Mouse (Mus musculus) monocyte, adult 5-6 weeks (primary cell): ENCODE measurements at regions not wholly inside any gene's neighbourhood (a gene's known extent, or its start where the extent isn't known, plus 50 kb on each side); places are given as distances from the start of the nearest gene placed in this dataset.
"Not testable (repeated sequence)": the region's sequence is repeated elsewhere in the genome, so short reads cannot be mapped to it uniquely, and the experiment has no call there.

Experiments used
- ATAC-seq: fragments of 153-309, 156-312 bp; replicated peaks from 2 replicates; pipeline ENCODE4 v1.8.0; 2017; ENCODE audit warnings: mild to moderate bottlenecking; ENCODE audit not compliant: low TSS enrichment, insufficient number of reproducible peaks, severe bottlenecking, poor library complexity, low FRiP score

DNA sequence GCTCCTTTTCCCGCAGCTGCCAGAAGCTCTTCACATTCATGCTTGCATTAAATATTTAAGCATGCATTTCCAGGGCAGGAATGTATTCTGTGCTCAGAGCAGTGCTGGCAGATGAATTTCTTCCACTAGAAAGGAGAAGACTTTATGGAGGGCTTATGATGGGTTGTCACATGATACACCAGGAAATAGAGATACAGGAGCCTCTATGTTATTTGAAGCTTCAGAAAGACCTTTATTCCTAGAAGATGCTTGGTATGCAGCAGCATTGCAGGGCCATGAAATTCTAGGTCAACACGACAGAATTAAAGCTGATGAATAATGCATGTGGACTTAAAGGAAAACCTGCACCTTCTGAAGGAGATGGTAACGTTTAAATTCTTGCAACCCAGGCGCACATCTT is 212.1 kb downstream of the Adgrg6 start:
- no peak for ATAC-seq

DNA sequence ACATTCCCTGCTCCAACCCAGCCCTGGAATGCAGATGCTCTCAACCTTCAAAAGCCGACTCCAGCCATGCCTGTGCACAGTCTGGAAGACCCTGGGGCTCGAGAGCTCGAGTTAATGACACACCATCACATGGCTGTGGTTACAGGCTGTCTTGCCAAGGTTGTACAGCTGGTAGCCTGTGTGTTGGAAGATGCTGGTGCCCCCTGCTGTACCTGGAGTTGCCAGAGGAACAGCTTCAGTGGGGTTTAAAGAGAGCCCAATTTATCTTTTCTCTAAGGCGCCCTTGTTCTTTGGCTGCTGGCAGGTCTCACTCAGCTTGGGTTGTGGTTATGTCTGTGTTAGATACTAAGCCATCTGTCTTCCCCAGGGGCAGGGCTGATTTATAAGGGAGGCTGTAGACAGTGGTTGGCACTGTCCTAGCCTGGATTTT is 212.8 kb downstream of the Adgrg6 start:
- ATAC-seq, result no peak

DNA sequence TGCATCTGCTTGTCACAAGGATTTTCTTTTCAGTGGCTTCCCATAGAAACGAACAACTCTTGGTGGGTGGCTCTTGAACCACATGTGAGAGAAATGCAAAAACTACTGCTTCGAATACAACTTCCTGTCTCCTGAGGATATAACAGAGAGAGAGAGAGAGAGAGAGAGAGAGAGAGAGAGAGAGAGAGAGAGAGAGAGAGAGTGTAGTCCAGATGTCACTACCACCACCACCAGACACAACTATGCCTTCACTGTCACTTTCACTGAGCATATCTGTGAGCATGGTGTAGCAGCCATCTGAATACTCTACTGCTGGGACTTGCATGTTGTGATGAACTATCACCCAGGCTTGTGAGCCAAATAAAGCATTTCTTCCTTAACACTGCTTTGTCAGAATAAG is 216.6 kb downstream of the Adgrg6 start:
- ATAC-seq, result no peak

DNA sequence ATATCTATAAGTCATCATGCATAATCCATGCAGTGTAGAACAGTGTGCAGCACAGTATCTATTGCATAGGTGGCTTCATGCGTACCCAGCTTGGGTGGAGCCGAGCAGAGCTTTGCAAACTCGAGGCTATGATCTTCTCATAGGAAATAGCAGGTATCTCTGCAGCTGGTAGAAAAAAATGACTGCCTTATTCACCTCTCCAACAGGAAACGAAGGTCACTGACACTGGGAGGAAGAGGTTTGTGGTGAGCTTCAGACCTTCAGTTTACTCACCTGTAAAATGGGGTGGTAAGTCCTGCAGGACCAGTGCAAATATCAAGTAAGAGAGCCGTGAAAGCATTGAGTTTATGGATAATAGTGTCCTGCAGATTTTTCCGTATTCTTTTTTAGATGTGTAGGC is 219.2 kb downstream of the Adgrg6 start:
- no peak for ATAC-seq

DNA sequence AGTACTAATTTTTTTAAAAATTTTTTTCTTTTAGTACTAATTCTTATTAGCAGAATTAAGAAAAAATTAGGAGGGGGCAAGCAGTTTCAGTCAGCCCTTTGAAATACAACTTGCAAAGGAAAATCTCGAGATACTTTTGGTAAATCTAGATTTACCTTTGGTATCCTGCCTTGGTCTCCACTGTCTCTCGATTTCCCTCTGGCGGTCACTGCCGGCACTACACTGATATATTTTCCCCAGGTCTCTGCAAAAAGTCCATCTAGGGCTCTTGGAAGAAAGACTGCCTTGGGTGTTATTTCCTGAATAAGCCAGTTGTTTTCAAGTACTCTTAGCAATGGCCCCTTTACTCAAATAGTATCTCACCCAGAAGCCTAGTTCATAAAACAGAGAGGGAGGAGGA is 224.0 kb downstream of the Adgrg6 start:
- peak; percentile 60 for ATAC-seq

DNA sequence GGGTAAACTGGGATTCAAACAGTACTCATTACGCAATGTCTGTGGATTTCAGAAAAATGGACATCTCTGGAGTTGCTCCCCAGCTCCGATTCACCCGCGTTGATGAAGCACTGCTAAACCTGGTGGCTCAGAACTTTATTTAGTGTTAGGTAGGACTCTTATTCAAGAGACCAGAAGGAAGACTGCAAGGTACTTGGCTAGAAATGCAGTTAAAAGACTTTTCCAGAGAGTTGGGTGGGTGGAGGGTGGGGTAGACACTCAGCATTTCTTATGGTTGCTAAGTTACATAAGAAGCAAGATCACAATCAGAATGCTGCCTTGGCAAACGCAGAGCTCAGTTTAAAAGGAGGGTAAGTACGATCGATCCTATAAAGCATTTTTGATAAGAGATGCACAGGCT is 230.2 kb downstream of the Adgrg6 start:
- no peak for ATAC-seq

DNA sequence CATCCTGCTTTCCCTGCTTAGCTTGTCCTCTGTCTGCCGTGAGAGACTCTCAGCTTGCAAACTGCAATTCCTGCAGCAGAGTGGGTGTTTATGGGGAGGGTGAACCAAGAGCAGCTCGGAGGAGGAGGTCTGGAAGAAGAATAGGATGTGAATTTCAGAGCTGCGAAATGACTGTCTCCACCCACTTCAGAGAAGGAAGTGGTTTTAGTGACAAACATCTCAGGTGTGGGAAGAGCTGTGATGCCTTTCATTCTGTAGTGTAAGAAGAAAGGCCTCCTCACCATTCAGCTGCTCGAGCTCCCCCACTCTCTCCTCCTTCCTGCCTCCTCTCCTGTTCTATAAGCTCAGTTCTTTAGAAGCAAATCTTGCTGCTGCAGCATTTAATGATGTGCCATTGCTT is 230.9 kb downstream of the Adgrg6 start:
- ATAC-seq, result no peak

DNA sequence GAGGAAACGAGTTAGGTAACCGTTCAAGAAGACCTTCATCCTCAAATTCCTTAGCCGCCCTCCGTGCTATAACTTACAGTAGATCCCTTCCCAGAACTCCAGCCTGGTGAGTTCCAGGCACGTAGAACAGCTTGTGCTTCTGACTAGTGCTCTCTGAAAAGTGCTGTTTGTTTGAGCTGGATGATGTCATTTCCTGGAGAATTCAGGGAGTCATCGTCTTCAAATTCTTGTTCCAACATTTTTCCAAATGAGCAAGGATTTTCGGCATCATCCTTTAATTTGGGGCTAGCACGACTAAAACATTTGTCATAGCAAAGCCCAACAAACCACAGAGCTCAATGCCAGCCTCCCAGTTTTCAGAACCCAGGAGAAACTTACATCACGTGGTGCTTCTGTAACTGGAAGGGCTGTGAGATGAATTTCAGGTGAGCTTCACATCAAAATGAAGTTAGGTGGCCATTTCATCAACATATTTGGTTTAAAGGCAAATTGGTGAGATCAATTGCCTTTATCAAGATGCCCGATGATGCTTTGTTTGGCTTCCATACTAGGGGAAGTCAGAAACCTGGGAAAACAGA is 231.4 kb downstream of the Adgrg6 start:
- ATAC-seq, result no peak

DNA sequence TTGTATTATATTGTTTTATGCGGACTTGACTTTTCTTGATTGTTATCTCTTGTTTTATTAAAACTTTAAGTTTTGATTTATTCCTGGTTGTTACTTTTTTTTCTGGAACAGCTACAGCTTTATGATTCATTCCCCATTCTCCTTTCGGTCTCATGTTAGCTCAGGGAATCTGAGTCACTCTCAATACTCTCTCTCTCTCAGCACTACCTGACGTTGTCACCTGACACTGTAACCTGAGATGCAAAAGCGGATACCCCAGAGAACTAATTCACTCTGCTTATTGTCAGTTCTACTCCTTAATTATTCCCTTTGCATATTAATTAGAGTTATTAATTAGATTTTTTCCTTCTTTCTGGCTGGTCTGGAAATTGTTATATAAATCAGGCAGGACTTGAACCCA is 232.5 kb downstream of the Adgrg6 start:
- no peak for ATAC-seq

DNA sequence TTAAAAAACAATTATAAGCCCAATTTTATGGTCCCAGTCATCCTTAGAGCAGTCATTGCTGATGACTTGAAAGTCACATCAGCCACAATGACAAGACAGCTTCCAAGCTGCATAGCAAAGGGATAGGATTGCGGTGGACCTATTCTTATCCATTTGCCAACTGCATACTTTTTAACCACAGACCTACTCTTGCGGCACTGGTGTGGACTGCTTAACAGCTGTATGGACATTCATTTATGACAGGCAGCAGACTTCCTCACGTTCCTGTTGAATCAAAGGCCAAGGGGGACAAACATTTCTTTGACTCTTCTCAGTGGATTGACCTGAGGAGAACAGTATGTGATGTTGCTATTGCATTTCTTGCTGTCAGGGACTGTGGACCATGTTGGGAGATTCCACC is 233.5 kb downstream of the Adgrg6 start:
- no peak for ATAC-seq

DNA sequence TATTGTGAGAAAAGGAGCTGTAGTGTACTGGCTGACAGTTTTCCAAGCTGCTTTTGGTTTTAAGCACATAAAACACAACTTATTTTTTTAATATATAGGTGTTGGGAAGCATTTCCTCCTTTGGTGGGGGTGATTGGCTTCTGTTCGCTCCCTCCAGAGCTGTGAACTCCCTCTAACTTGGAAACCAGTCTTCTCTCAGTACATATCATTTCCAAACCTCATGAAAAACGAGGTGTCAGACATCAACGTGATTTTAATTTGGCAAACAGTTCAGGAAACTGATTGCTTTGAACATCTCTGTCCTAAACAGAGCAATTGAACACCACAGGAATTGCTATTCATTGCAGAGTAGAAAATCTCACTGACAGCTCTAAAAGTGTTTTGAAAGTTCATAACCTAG is 238.6 kb downstream of the Adgrg6 start:
- ATAC-seq, result no peak

DNA sequence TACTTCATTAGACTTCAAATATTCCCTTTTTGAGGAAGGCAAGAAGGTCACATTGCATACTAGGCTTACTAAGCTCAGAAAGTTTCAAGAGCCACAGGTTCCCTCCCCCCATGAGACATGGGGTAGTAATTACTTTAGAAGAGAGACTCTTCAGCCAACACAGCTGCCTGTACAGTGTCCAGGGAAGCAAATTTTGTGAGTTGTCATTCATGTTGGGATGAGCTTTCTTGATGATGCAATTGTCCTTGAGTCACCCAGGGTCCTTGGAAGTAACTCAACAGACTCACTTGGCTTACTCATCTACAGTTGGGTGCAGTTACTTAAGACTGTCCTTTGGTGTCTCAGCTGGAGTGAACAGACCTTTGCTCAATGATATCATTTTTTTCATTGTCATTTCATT is 242.0 kb downstream of the Adgrg6 start:
- ATAC-seq, result no peak

DNA sequence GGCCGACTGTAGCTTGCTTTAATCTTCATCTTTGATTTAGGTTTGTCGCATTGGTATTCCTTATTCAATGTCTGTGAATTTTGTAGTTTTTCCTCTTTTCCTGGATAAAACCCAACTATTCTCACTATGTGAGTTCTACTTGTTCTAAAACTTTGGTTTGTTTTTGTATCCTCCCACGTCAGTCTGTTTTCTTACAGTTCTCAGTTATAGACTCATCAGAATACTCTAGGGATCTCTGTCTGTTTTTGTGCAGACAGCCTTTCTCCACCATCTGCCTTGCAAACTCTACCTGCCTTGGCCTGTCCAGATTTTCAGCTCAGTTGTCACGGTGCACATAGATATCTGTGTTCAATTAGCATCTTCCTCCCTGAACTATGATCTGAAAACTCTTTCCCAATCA is 249.3 kb downstream of the Adgrg6 start:
- ATAC-seq, result no peak

DNA sequence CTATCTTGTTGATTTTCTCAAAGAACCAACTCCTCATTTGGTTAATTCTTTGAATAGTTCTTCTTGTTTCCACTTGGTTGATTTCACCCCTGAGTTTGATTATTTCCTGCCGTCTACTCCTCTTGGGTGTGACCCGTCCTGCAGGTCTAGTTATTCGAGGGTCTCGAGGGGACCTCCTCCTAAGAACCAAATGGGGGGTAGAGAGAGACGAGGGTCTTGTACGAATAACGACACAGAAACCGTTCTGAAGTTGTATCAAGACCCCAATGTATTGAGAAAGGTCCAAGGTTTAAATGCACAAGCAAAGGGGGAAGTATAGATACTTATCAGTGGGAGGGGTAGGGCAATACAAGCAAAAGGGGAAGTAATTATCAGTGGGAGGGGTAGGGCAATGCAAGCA is 252.8 kb downstream of the Adgrg6 start:
- ATAC-seq, result not testable (repeated sequence)

DNA sequence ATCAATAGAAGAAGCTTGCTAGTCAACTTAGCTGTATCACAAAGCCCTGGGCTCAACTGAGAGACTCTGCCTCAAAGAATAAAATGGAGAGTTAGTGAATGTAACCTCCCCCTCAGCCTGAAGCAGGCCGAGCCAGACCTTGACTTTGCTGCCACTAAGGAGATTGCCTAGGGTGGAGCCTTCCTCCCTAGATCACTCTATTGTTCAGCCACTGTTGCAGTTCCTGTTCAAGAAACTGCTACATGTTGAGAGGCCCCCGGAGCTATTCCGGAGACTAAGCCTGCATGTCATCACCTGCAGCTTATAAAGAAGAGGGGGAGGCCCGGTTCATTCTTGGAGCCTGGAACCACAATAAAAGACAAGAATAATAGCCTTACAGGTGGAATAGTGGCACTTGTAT is 257.9 kb downstream of the Adgrg6 start:
- ATAC-seq, result no peak

DNA sequence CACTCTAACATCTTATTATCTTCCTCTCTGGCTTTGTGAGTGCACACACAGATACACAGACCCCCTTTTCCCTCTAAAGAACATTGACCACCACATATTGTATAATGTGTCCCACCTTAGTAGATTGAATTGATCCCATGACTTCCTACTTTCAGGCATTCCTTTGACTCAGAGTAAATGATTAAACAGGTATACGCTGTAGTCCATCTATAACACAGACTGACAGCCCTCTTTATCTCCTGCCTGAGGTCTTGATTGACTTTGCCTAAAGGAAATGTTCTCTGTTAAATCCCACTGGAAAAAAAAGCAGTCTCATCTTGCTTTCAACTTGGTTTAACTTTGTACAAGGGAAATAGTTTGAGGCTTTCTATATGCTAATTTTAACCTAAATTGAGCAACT is 268.8 kb downstream of the Adgrg6 start:
- ATAC-seq, result no peak

DNA sequence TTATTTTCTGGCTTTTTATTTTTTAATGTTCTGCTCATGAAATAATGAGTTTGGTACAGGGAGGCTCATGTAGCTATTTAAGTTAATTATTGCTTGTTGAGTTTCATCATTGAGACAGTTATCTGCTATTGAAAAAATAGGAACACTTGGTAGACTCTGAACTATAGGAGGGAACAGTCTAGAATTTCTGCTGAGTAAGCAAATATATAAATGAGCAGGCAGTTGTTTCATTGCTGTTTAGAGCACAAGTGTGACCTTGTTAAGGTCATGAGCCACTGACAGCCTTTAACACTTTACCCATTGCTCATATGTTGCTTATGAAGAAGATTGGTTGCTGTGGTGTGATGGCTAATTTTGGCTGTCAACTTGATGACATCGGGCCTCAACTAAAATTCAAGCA is 270.0 kb downstream of the Adgrg6 start:
- ATAC-seq, result no peak

DNA sequence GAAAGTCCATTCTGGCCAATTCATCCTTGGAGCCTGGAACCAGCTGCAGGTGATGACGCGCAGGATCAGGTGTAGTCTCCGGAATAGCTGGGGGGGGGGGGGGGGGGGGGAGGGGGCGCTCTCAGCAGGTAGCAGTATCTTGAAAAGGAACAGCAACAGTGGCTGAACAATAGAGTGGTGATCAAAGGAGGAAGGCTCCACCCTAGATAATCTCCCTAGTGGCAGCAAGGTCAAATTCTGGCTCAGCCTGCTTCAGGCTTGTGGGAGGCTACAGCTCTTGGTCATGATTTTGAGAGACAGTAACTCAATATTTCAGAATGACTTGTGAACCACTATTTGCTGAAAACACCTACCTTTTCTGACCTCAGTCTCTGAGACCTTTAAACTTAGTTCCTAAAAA is 275.5 kb downstream of the Adgrg6 start:
- no peak for ATAC-seq

DNA sequence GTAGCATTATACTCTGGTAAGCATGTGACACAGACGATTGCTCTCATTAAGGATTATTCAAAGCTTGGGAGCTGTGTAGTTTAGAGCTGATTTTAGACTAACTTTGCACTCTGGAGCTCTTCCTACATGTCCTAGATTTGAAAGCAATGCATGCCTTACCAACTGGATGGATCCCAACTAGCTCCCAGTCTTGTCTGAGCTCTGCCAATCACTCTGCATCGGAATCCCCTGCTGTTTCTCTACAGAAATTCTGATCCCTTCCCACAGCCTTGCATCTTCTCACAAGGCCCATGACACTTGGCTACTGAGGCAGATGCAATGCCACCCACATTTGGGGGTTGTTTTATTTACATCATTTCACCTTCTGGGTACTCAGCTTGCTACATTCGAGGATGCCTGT is 277.8 kb downstream of the Adgrg6 start:
- no peak for ATAC-seq

DNA sequence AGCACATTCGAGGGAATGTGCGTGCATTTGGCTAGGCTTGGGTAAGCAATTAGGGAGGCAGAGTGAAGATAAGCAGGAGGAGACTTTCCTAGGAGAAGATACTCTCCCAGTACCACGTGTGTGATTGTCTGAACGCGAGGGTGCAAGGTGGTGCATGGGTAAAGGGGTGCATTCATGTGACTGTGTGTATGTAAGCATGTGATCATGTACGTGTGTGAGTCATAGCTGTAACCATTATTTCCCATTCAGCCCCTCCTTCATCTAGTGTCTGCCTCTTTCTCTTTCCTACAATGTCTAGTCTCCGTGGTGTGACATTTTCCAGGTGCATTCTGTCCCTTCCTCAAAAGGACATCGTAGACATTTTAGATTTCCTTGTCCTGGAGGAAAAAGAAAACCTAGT is 273.8 kb downstream of the Hivep2 start:
- ATAC-seq, result no peak

DNA sequence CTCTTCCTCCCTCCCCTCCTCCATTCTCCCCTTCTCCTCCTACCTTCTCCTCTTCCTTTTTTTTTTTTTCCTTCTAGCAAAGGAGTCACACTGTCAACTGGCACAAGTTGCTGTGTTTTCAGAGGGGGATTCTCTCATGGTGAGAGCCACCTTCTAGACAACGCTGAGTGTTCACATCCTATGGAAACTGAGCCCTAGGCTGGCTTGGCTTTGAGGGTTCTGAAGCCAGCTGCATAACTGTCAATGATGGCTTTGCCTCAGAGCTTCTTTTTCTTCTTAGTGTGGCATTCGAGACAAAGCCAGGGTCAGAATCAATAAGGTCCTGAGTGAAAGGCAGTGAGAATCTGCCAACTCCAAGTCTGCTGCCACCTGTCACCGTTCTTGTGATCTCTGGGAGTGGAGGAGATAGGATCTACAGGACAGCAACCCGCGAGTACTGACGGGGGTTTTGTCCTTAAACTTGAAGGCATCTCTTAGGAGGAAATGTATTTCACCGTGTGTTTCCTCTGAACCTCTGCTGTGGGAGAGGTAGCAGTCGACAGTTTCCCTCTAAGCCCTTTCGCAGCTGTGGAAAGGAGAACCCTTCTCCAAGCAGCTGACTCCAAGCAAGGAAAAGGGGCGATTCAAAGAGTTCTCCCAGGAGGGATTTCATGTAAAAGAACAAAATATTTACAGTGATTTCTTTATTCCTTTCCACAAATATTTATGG is 269.2 kb downstream of the Hivep2 start:
- ATAC-seq, result no peak
